Mouse (Mus musculus): Measurements from ENCODE around the gene Mettl6. TPM values are rescaled to one million over a fixed set of nuclear protein-coding genes. Genes with fewer than 3 reads are reported as not detected.

Gene Mettl6
- 10 to 100 TPM; 32.7 to 35.6 TPM for total RNA-seq (2021)
- long read RNA-seq, experiment 1, transcript Mettl6-201 (6 exons, 3,946 nt), result major isoform, 8 of 26 reads
- long read RNA-seq, experiment 1, partial matches to known transcripts, result 0 of 26 reads
- long read RNA-seq, experiment 1, other reads (novel, unspliced or antisense), result 15 of 26 reads
- long read RNA-seq, experiment 2, transcript Mettl6-207 (5 exons, 793 nt), result minor isoform, 7 of 29 reads
- long read RNA-seq, experiment 2, transcript Mettl6-201 (6 exons, 3,946 nt), result major isoform, 12 of 29 reads
- long read RNA-seq, experiment 2, partial matches to known transcripts, result 0 of 29 reads
- long read RNA-seq, experiment 2, other reads (novel, unspliced or antisense), result 8 of 29 reads

- intact Hi-C loops (cut with DNase I), result loop anchor here (10.0 kb wide), 1 partner anchor 590 kb away; the partner anchor contains the start of genes Dph3 and Oxnad1
- peak within 1 kb of the TSS; percentile 97 for H3K4me3 ChIP-seq
- H3K27ac ChIP-seq, result peak within 1 kb of the TSS; percentile 88
- peak; percentile 89 to 91 for DNase-seq (ENCODE audit: extremely low spot score in 1 of 2, low spot score in 2 of 2)
- no peak for TF ChIP-seq CTCF (IDR thresholded peaks at IDR 0.05)
Observed at GRCm38 (mm10) chr14:31494975-31495455, at the start of gene Mettl6. TSS of gene Mettl6 (minus strand) at chr14:31495040.

- no peak for TF ChIP-seq CTCF (IDR thresholded peaks at IDR 0.05)
- no peak for DNase-seq (ENCODE audit: extremely low spot score in 1 of 2, low spot score in 2 of 2)
- Histone ChIP-seq H3K27ac (no peak overlapping the region), H3K4me3 (no peak overlapping the region)
- intact Hi-C loops (cut with DNase I), result no loop called here
Observed at GRCm38 (mm10) chr14:31543885-31544442, 49.1 kb upstream of the Mettl6 start.

GRCm38 (mm10) chr14:31537298-31537697 is 42.5 kb upstream of the Mettl6 start:
- no peak for TF ChIP-seq CTCF (IDR thresholded peaks at IDR 0.05)
- Histone ChIP-seq H3K27ac (no peak overlapping the region), H3K4me3 (no peak overlapping the region)
- no peak for DNase-seq (ENCODE audit: extremely low spot score in 1 of 2, low spot score in 2 of 2)
- intact Hi-C loops (cut with DNase I), result no loop called here

DNA sequence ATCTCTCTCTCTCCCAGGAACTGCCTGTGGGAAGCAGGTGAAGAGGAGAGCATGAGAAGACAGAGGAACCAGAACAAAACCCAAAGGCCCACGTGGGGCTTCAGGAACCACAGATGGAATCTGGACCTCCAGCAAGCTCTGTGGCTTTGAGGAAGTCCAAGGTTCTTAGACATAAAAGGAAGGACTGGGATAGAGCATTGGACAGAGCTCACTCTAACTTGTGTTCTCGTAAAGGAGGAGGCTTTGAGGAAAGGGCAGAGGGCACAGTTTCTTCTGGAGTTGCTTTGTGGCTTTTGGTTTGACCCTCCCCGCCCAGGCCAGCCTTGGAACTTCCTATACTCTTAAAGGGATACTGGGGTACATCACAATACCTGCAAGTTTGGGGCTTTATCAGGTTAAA is 37.8 kb upstream of the Mettl6 start:
- TF ChIP-seq CTCF (IDR thresholded peaks at IDR 0.05), result no peak
- Histone ChIP-seq H3K27ac (no peak overlapping the region), H3K4me3 (no peak overlapping the region)
- DNase-seq (ENCODE audit: extremely low spot score in 1 of 2, low spot score in 2 of 2), result no peak
- intact Hi-C loops (cut with DNase I), result loop anchor here (5.0 kb wide), 1 partner anchor 60 kb away; the partner anchor contains the start of gene Colq

DNA sequence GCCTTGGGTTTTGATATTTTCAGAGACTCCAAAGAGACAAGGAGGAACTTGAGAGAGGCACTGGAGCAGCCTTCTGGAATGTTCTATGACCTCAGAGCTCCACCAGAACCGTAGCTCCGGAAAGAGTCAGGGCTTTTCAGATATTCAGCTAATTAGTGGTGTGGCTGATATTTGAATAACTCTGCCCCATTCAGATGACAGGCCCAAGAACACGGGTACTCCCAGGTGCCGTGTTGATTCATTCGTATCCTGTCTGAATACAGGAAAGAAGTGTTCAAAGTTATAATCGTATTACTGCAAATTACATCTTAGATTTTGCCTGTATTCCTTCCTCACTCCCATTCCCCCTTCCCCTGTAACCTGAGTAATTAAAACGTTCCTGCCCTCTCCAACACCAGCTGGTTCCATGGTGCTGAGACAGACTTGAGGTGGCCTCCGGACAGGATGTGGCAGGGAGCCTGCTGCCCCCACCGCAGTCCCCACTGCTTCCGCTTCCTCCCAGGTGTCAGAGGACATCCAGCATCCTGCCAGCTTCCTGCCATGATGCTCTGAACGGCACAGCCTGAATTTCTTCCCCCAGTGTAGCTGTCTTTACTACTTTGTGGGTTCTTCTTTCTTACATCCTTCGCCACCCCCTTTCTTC is 36.8 kb upstream of the Mettl6 start:
- no peak for DNase-seq (ENCODE audit: extremely low spot score in 1 of 2, low spot score in 2 of 2)
- no peak overlapping the region for H3K4me3 ChIP-seq
- no peak for TF ChIP-seq CTCF (IDR thresholded peaks at IDR 0.05)
- H3K27ac ChIP-seq, result no peak overlapping the region
- intact Hi-C loops (cut with DNase I), result loop anchor here (5.0 kb wide), 1 partner anchor 61 kb away; the partner anchor contains the start of gene Colq

DNA sequence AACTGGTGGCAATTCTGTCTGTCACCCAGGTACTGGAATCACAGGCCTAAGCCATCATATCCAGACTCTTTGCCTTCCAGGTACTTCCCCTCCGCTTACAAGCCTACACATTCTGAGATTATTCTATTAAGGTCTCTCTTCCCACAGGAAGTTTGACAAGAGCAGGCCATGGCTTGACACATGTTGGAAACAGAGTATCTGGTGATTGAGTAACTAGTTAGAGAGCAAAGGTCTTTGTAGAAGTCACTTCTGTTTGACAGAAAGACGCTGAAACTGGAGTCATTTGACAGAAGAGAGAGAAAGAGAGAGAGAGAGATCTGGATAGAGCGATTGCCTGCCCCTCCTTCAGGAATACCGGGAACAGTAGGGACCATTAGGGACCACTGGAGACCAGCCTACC is 36.0 kb upstream of the Mettl6 start:
- TF ChIP-seq CTCF (IDR thresholded peaks at IDR 0.05), result no peak
- intact Hi-C loops (cut with DNase I), result loop anchor here (5.0 kb wide), 1 partner anchor 61 kb away; the partner anchor contains the start of gene Colq

DNA sequence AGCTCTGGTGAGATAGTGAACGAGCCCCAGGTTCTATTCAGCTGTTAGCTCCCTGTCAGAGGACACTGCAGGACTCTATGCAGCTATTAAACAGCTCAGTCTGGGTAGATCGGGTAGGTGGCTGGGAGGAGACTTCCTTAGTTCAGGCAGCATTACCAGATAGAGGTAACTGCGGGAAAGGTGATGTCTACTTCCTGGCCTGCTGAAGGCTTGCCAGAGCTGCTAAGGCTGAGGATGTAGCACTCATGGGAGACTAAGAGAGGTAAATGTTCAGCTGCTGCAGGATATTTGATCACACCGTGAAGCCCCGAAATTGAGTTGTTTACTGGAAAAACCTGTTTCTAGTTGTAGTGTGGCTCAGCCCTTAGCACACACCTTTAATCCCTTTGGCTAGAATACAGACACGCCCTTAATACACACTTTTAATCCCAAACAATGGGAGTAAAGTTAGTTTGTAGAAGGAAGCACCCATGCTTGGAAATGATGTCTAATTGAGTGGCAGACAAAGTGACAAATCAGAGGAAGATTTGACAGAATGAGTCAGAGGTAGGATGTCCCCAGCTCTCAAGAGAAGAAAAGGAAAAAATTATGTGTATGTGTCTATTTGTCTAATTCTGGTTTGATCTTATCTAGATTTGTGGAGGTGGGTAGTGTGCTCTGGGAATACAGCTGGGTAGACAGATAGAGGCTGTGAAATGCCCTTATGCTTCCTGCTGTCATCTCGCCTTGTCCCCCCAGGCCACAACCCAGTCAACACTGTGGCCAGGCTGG is 30.4 kb upstream of the Mettl6 start:
- Histone ChIP-seq H3K4me3 (no peak overlapping the region), H3K27ac (no peak overlapping the region)
- DNase-seq (ENCODE audit: extremely low spot score in 1 of 2, low spot score in 2 of 2), result no peak
- intact Hi-C loops (cut with DNase I), result no loop called here
- no peak for TF ChIP-seq CTCF (IDR thresholded peaks at IDR 0.05)

More for the DNA sequence above, 36.0 kb upstream of the Mettl6 start:
- no peak for DNase-seq (ENCODE audit: extremely low spot score in 1 of 2, low spot score in 2 of 2)
- H3K27ac ChIP-seq, result no peak overlapping the region
- no peak overlapping the region for H3K4me3 ChIP-seq

GRCm38 (mm10) chr14:31521318-31521717 is 26.5 kb upstream of the Mettl6 start:
- Histone ChIP-seq H3K27ac (no peak overlapping the region), H3K4me3 (no peak overlapping the region)
- DNase-seq (ENCODE audit: extremely low spot score in 1 of 2, low spot score in 2 of 2), result no peak
- intact Hi-C loops (cut with DNase I), result loop anchor here (5.0 kb wide), 1 partner anchor 531 kb away; no protein-coding TSS in a partner anchor
- TF ChIP-seq CTCF (IDR thresholded peaks at IDR 0.05), result peak; percentile 33

GRCm38 (mm10) chr14:31519165-31519564 is 24.3 kb upstream of the Mettl6 start:
- intact Hi-C loops (cut with DNase I), result loop anchor here (2.0 kb wide), 1 partner anchor 86 kb away; no protein-coding TSS in a partner anchor
- no peak overlapping the region for H3K4me3 ChIP-seq
- TF ChIP-seq CTCF (IDR thresholded peaks at IDR 0.05), result peak; percentile 51
- DNase-seq (ENCODE audit: extremely low spot score in 1 of 2, low spot score in 2 of 2), result no peak
- no peak overlapping the region for H3K27ac ChIP-seq

- TF ChIP-seq CTCF (IDR thresholded peaks at IDR 0.05), result no peak
- H3K4me3 ChIP-seq, result no peak overlapping the region
- intact Hi-C loops (cut with DNase I), result no loop called here
- no peak for DNase-seq (ENCODE audit: extremely low spot score in 1 of 2, low spot score in 2 of 2)
- no peak overlapping the region for H3K27ac ChIP-seq
Observed at GRCm38 (mm10) chr14:31515895-31516294, 21.1 kb upstream of the Mettl6 start.

DNA sequence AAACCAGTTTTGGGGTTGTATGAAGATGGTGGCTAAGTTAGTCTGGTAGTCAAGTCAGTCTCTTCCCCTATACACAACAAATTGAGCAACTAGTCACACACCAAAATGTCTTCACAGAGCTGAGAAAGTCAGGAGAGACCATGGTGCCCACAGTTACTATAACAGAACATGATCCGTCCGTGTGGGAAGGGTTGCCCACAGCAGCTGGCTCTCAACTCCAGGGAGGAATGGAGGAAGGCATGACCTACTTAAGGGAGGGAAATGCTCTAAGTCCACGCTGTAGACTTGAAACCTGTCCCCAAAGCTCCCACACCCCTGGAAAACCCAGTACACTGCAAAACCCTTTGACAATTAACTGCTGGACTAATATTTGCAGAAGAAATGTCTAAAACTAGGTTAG is 15.5 kb upstream of the Mettl6 start:
- intact Hi-C loops (cut with DNase I), result no loop called here
- no peak overlapping the region for H3K4me3 ChIP-seq
- TF ChIP-seq CTCF (IDR thresholded peaks at IDR 0.05), result no peak
- no peak overlapping the region for H3K27ac ChIP-seq
- DNase-seq (ENCODE audit: extremely low spot score in 1 of 2, low spot score in 2 of 2), result no peak

Data from left cerebral cortex, adult 2 months (tissue).